Mouse (Mus musculus): Measurements from ENCODE around the gene Lhcgr. TPM values are rescaled to one million over a fixed set of nuclear protein-coding genes. Genes with fewer than 3 reads are reported as not detected.

Lhcgr gene
- polyA plus RNA-seq, 1 experiment from 2014 or later, result not detected

DNA sequence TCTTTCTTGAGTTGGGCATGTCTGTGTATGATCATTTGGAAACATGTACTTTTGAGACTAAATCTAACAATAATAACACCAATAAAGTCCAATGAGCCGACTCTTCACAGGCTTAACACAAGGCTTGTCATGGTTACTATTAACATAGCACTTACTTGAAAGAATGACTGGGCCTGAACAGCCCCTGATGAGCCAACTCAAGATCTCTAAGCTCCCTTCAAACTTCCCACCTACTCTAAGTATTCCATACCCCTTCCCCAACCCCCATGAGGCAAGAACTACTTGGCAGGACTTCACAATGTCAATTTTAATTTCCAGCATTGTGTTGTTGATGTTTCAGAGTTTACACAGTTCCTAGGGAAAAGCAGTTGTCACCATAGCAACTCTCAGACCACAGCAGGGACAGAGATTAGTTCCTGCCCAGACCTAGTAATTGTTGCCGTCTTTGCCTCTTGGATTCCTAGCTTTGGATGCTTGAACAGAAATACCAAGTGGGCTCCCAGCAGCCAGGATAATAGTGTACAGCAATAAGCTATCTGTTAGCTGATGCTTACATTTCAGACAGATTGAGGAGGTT is 22.4 kb downstream of the Lhcgr start:
- no peak for ATAC-seq
- Histone ChIP-seq H3K9me3 (replicated peaks) (no peaks in the 10 kb centered on the region), H3K36me3 (no peaks in the 10 kb centered on the region), H3K4me1 (no peaks in the 10 kb centered on the region), H3K27ac (no peak overlapping the region), H3K4me2 (no peak overlapping the region), H3K4me3 (no peak overlapping the region), H3K27me3 (replicated peaks) (no peaks in the 10 kb centered on the region), H3K9ac (no peak overlapping the region)
- WGBS (ENCODE audit: insufficient replicate concordance), result 64% methylated on average over 2 of the region's 2 CpGs

GRCm38 (mm10) chr17:88766857-88767256 is 24.9 kb downstream of the Lhcgr start:
- WGBS (ENCODE audit: insufficient replicate concordance), result 73% methylated on average over 6 of the region's 6 CpGs
- H3K9ac ChIP-seq, result no peak overlapping the region
- H3K36me3 ChIP-seq, result no peaks in the 10 kb centered on the region
- no peak for ATAC-seq
- H3K4me2 ChIP-seq, result no peak overlapping the region
- H3K4me1 ChIP-seq, result no peaks in the 10 kb centered on the region
- H3K27me3 ChIP-seq (replicated peaks), result no peaks in the 10 kb centered on the region
- H3K27ac ChIP-seq, result no peak overlapping the region
- no peak overlapping the region for H3K4me3 ChIP-seq
- H3K9me3 ChIP-seq (replicated peaks), result no peaks in the 10 kb centered on the region

DNA sequence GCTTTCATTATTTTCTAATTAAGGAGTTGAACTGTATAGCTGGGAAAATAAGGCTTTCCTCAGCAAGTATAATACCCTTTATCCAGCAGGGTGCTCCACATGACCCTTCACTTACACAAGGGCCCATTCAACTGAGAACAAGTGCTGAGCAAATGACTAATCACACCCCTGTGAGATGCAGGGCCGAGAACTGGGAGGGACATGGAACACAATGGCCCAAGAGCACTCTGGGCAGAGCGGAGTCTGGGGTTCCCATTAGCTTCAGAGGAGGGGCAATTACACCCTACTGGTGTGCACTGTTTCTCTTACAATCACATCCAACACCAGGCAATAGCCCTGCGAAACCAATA is 27.7 kb downstream of the Lhcgr start:
- no peak for ATAC-seq
- Histone ChIP-seq H3K9ac (no peak overlapping the region), H3K27me3 (replicated peaks) (no peaks in the 10 kb centered on the region), H3K9me3 (replicated peaks) (no peaks in the 10 kb centered on the region), H3K36me3 (no peaks in the 10 kb centered on the region), H3K4me2 (no peak overlapping the region), H3K4me3 (no peak overlapping the region), H3K27ac (no peak overlapping the region), H3K4me1 (no peaks in the 10 kb centered on the region)
- 60% methylated on average over 3 of the region's 3 CpGs for WGBS (ENCODE audit: insufficient replicate concordance)

DNA sequence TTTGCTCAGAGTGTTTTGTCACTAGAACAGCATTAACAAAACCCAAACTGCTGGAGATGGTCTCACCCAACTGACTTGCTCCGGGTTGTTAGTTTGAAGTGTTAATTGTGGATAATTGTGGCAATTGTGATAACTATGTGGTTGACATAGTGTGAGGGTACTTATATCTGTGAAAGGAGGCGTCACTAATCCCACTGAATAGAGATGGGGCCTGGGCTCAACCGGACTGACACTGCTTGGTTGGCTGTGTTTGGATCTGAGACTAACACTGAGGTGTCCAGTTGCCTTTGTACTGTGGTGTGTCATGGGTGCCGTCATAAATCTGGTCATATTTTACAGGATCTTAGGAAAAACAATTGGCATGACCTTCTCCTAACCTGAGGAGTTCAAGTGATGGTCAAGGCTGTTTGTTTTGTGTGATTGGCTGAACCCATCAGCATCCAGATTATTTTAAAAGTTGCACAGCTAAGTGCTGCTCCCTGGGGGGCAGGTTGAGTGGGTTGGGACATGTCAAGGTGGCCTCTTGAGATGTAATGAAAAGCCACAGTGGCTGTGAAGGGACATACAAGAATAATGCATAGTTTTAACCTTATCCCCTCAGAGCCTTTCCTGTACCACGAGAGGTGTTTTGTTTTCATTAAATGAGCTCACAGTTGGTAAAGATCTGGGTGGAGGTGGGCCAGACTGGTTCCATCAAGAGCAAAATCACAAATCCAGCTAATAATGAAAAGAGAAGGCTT is 28.2 kb downstream of the Lhcgr start:
- no peak overlapping the region for H3K27ac ChIP-seq
- H3K9ac ChIP-seq, result no peak overlapping the region
- no peak overlapping the region for H3K4me2 ChIP-seq
- H3K4me1 ChIP-seq, result no peaks in the 10 kb centered on the region
- H3K36me3 ChIP-seq, result no peaks in the 10 kb centered on the region
- H3K27me3 ChIP-seq (replicated peaks), result no peaks in the 10 kb centered on the region
- 47% methylated on average over 5 of the region's 5 CpGs for WGBS (ENCODE audit: insufficient replicate concordance)
- no peak for ATAC-seq
- H3K4me3 ChIP-seq, result no peak overlapping the region
- no peaks in the 10 kb centered on the region for H3K9me3 ChIP-seq (replicated peaks)

DNA sequence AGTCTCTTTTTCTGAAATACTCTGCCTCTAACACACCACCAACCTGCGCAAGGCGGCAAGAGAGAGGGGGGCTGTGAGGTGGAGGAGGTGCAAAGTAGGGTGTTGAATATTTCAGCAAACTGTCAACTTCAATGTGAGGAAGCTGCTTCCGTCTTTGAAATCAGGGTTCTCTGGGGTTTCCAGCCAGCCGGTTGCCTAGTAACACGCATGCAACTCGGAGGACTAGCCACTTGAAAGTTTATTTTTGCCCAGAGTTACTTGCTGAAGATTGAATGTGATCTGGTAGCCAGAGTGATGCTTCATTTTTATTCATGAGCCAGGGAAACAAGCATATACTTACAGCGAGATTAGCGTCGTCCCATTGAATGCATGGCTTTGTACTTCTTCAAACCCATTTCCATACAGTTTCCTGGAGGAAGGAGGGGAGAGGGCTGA is 33.8 kb downstream of the Lhcgr start:
- Histone ChIP-seq H3K4me3 (no peak overlapping the region), H3K27ac (no peak overlapping the region), H3K27me3 (replicated peaks) (0 out of 2 replicates have a peak, but pooled peaks cover 3% of the 10 kb centered on the region), H3K9ac (no peak overlapping the region), H3K4me1 (no peaks in the 10 kb centered on the region), H3K36me3 (no peaks in the 10 kb centered on the region), H3K4me2 (no peak overlapping the region), H3K9me3 (replicated peaks) (no peaks in the 10 kb centered on the region)
- WGBS (ENCODE audit: insufficient replicate concordance), result 20% methylated on average over 9 of the region's 9 CpGs
- no peak for ATAC-seq

GRCm38 (mm10) chr17:88755776-88756175 is 36.0 kb downstream of the Lhcgr start:
- Histone ChIP-seq H3K27me3 (replicated peaks) (0 out of 2 replicates have a peak, but pooled peaks cover 3% of the 10 kb centered on the region), H3K9me3 (replicated peaks) (no peaks in the 10 kb centered on the region), H3K4me3 (no peak overlapping the region), H3K27ac (no peak overlapping the region), H3K36me3 (no peaks in the 10 kb centered on the region), H3K4me1 (no peaks in the 10 kb centered on the region), H3K9ac (no peak overlapping the region), H3K4me2 (no peak overlapping the region)
- ATAC-seq, result no peak
- 41% methylated on average over 6 of the region's 6 CpGs for WGBS (ENCODE audit: insufficient replicate concordance)

- no peaks in the 10 kb centered on the region for H3K4me1 ChIP-seq
- ATAC-seq, result no peak
- H3K4me3 ChIP-seq, result no peak overlapping the region
- H3K36me3 ChIP-seq, result no peaks in the 10 kb centered on the region
- 0 out of 2 replicates have a peak, but pooled peaks cover 3% of the 10 kb centered on the region for H3K27me3 ChIP-seq (replicated peaks)
- no peak overlapping the region for H3K9ac ChIP-seq
- WGBS (ENCODE audit: insufficient replicate concordance), result 37% methylated on average over 12 of the region's 12 CpGs
- peak overlapping the region; percentile 15; the same call in 1 of the 2 replicates for H3K4me2 ChIP-seq
- no peak overlapping the region for H3K27ac ChIP-seq
- no peaks in the 10 kb centered on the region for H3K9me3 ChIP-seq (replicated peaks)
Measured at GRCm38 (mm10) chr17:88753472-88753857, 38.3 kb downstream of the Lhcgr start.

GRCm38 (mm10) chr17:88752827-88753471 is 38.8 kb downstream of the Lhcgr start:
- ATAC-seq, result no peak
- H3K4me2 ChIP-seq, result peak overlapping the region; percentile 15; the same call in 1 of the 2 replicates
- 5% methylated on average over 17 of the region's 17 CpGs for WGBS (ENCODE audit: insufficient replicate concordance)
- no peak overlapping the region for H3K4me3 ChIP-seq
- no peaks in the 10 kb centered on the region for H3K36me3 ChIP-seq
- H3K27ac ChIP-seq, result no peak overlapping the region
- 0 out of 2 replicates have a peak, but pooled peaks cover 3% of the 10 kb centered on the region for H3K27me3 ChIP-seq (replicated peaks)
- no peaks in the 10 kb centered on the region for H3K4me1 ChIP-seq
- H3K9ac ChIP-seq, result no peak overlapping the region
- no peaks in the 10 kb centered on the region for H3K9me3 ChIP-seq (replicated peaks)

DNA sequence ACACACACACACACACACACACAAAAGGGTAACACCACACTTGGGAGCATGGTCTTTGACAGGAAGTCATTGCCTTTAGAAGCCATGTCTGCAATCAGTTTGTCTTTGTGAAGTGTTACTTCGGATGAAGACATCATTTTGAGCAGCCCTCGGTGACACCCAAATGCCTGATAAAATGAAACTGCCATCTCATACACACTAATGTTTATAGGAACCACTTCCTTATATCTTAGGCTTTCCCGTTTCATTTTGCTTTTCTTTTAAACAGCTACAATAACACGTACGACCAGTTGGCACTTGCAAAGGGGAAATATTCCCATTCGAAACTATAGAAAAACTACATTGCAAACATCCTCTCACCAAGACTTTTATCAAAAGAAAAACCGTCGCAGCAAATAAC is 42.1 kb downstream of the Lhcgr start:
- H3K27me3 ChIP-seq (replicated peaks), result 0 out of 2 replicates have a peak, but pooled peaks cover 2% of the 10 kb centered on the region
- no peak for ATAC-seq
- 63% methylated on average over 8 of the region's 8 CpGs for WGBS (ENCODE audit: insufficient replicate concordance)
- H3K4me1 ChIP-seq, result no peaks in the 10 kb centered on the region
- no peak overlapping the region for H3K4me3 ChIP-seq
- H3K9me3 ChIP-seq (replicated peaks), result no peaks in the 10 kb centered on the region
- H3K36me3 ChIP-seq, result no peaks in the 10 kb centered on the region
- no peak overlapping the region for H3K4me2 ChIP-seq
- no peak overlapping the region for H3K27ac ChIP-seq
- H3K9ac ChIP-seq, result no peak overlapping the region

GRCm38 (mm10) chr17:88706231-88706649 is 85.5 kb downstream of the Lhcgr start:
- 58% methylated on average over 8 of the region's 8 CpGs for WGBS (ENCODE audit: insufficient replicate concordance)
- Histone ChIP-seq H3K27ac (no peak overlapping the region), H3K36me3 (no peaks in the 10 kb centered on the region), H3K4me1 (no peaks in the 10 kb centered on the region), H3K4me3 (no peak overlapping the region), H3K9ac (no peak overlapping the region), H3K27me3 (replicated peaks) (no peaks in the 10 kb centered on the region), H3K4me2 (no peak overlapping the region), H3K9me3 (replicated peaks) (no peaks in the 10 kb centered on the region)
- no peak for ATAC-seq

DNA sequence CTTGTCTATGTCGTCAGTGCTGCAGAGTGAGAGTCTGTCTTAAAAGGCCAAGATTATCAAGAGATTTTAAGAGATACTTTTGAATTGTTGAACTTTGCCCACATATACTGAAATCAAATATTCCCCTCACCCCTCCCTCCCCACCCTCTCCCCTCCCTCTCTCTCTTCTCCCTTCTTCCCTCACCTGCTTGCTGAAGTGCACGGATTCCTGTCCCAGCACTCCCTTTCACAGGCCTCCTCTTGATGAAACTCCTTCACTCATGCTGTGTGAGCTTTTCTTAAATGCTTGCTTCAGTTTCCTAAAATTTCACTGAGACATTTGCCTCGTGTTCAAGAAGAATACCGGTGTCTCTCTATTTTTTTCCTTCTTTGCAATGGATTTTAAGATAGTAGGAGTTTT is 88.7 kb downstream of the Lhcgr start:
- H3K9ac ChIP-seq, result no peak overlapping the region
- no peak overlapping the region for H3K27ac ChIP-seq
- 0 out of 2 replicates have a peak, but pooled peaks cover 4% of the 10 kb centered on the region for H3K9me3 ChIP-seq (replicated peaks)
- H3K4me1 ChIP-seq, result no peaks in the 10 kb centered on the region
- H3K36me3 ChIP-seq, result no peaks in the 10 kb centered on the region
- 39% methylated on average over 4 of the region's 4 CpGs for WGBS (ENCODE audit: insufficient replicate concordance)
- no peak overlapping the region for H3K4me3 ChIP-seq
- no peaks in the 10 kb centered on the region for H3K27me3 ChIP-seq (replicated peaks)
- no peak for ATAC-seq
- no peak overlapping the region for H3K4me2 ChIP-seq

- H3K4me3 ChIP-seq, result no peak overlapping the region
- ATAC-seq, result no peak
- no peaks in the 10 kb centered on the region for H3K36me3 ChIP-seq
- H3K9ac ChIP-seq, result no peak overlapping the region
- no peaks in the 10 kb centered on the region for H3K27me3 ChIP-seq (replicated peaks)
- H3K4me2 ChIP-seq, result no peak overlapping the region
- no peak overlapping the region for H3K27ac ChIP-seq
- 0 out of 2 replicates have a peak, but pooled peaks cover 4% of the 10 kb centered on the region for H3K9me3 ChIP-seq (replicated peaks)
- H3K4me1 ChIP-seq, result no peaks in the 10 kb centered on the region
- WGBS (ENCODE audit: insufficient replicate concordance), result 42% methylated on average over 6 of the region's 6 CpGs
Measured at GRCm38 (mm10) chr17:88702345-88702744, 89.4 kb downstream of the Lhcgr start.

All from liver, embryonic 12.5 days (tissue).